Mouse (Mus musculus) liver, embryonic 13.5 days (tissue): ENCODE measurements around the gene Polh. TPM values are rescaled to one million over a fixed set of nuclear protein-coding genes. Genes with fewer than 3 reads are reported as not detected.

Experiments used
- ATAC-seq: fragments of 200-750 bp; cut with Nextera tagmentation; 2 replicates; pipeline ENCODE4 v1.8.0; 2017; ENCODE audit warnings: low read depth, mild to moderate bottlenecking, moderate number of reproducible peaks, moderate library complexity
- DNase-seq: peaks from one replicate; pipeline ENCODE4 v3.0.0; 2022
- H3K27ac ChIP-seq: fragments of 300-500 bp; sonication (generic); 2 replicates; pipeline ENCODE4 v1.5.1; 2015; ENCODE audit warnings: moderate library complexity, mild to moderate bottlenecking, inconsistent platforms
- H3K27me3 ChIP-seq: fragments of 300-500 bp; sonication (generic); 2 replicates; pipeline ENCODE4 v1.6.1; 2015; ENCODE audit warnings: mild to moderate bottlenecking, inconsistent platforms
- H3K36me3 ChIP-seq: fragments of 300-500 bp; sonication (generic); 2 replicates; pipeline ENCODE4 v1.6.1; 2015; ENCODE audit warnings: mild to moderate bottlenecking, inconsistent platforms
- H3K4me1 ChIP-seq: fragments of 300-500 bp; sonication (generic); replicated peaks from 2 replicates; pipeline ENCODE4 v1.6.1; 2015; ENCODE audit warnings: inconsistent platforms
- H3K4me2 ChIP-seq: fragments of 300-500 bp; sonication (generic); 2 replicates; pipeline ENCODE4 v1.6.1; 2015; ENCODE audit warnings: inconsistent platforms, mild to moderate bottlenecking, moderate library complexity
- H3K4me3 ChIP-seq: fragments of 300-500 bp; sonication (generic); replicated peaks from 2 replicates; pipeline ENCODE4 v1.5.1; 2015; ENCODE audit warnings: mild to moderate bottlenecking, inconsistent platforms
- H3K9ac ChIP-seq: fragments of 300-500 bp; sonication (generic); 2 replicates; pipeline ENCODE4 v1.6.1; 2015; ENCODE audit warnings: mild to moderate bottlenecking, inconsistent platforms
- H3K9me3 ChIP-seq: fragments of 300-500 bp; sonication (generic); replicated peaks from 2 replicates; pipeline ENCODE4 v1.6.1; 2016; ENCODE audit warnings: inconsistent platforms
- WGBS: fragments of 180-500 bp; shearing (Covaris S2); methylation state at CpG from one replicate; pipeline ENCODE4 v1.1.7; 2015; ENCODE audit not compliant: insufficient replicate concordance; 5-methylcytosine and 5-hydroxymethylcytosine counted together
- polyA plus RNA-seq: library from polyadenylated mRNA; unstranded; fragments of >200 nt; fragmentation: Nextera tagmentation; extraction: Ambion mirVana; gene quantifications from 2 replicates; pipeline ENCODE4 v1.2.1, GENCODE M21; 2015

Polh gene
- polyA plus RNA-seq, 1 experiment from 2014 or later = 19.0 TPM

GRCm38 (mm10) chr17:46159236-46159635, 43.2 kb downstream of the Polh start:
- H3K9ac ChIP-seq = peak overlapping the region; percentile 91

DNA sequence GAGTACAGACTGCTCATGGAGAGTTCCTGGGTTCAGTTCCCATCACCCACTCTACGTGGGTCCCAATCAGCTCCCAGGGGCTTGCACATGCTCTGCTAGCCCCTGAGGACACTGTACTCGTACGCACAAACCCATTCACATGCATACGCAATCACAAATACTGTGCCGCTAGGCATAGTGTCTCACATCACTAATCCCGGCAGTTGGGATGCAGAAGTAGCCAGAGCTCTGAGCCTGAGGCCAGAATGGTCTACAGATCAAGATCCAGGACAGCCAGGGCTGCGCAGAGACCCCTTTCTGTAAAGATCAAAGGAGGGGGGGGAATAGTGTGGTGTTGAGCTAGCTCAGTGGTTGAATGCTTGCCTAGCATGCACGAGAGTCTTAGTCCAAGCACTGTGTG, 45.3 kb downstream of the Polh start:
- Histone ChIP-seq H3K4me1 (peaks cover 66% of the 10 kb centered on the region), H3K27ac (peak overlapping the region; percentile 96), H3K4me2 (peak overlapping the region; percentile 61), H3K27me3 (no peaks in the 10 kb centered on the region), H3K9me3 (no peaks in the 10 kb centered on the region), H3K9ac (peak overlapping the region; percentile 56), H3K36me3 (peaks cover 10% of the 10 kb centered on the region), H3K4me3 (0 out of 2 replicates have a peak overlapping the region, but pooled peaks have one; percentile 3)
- no peak for DNase-seq
- no peak for ATAC-seq
- 91% methylated on average over 8 of the region's 8 CpGs for WGBS

More at GRCm38 (mm10) chr17:46159236-46159635, 43.2 kb downstream of the Polh start:
- peak overlapping the region; percentile 96 for H3K4me3 ChIP-seq
- peak overlapping the region; percentile 99 for H3K27ac ChIP-seq
- 13% methylated on average over 2 of the region's 2 CpGs for WGBS
- H3K36me3 ChIP-seq = peaks cover 27% of the 10 kb centered on the region
- H3K27me3 ChIP-seq = no peaks in the 10 kb centered on the region
- H3K4me2 ChIP-seq = peak overlapping the region; percentile 78
- DNase-seq (peak; percentile 81), ATAC-seq (peak; percentile 61)
- no peaks in the 10 kb centered on the region for H3K9me3 ChIP-seq
- peaks cover 67% of the 10 kb centered on the region for H3K4me1 ChIP-seq

GRCm38 (mm10) chr17:46156680-46157079, 45.8 kb downstream of the Polh start:
- peak overlapping the region; percentile 61 for H3K4me2 ChIP-seq
- no peaks in the 10 kb centered on the region for H3K27me3 ChIP-seq
- no peaks in the 10 kb centered on the region for H3K9me3 ChIP-seq
- peak overlapping the region; percentile 96 for H3K27ac ChIP-seq
- ATAC-seq (peak; percentile 73), DNase-seq (peak; percentile 80)
- H3K9ac ChIP-seq = peak overlapping the region; percentile 59
- H3K4me3 ChIP-seq = peak overlapping the region; percentile 37
- peaks cover 10% of the 10 kb centered on the region for H3K36me3 ChIP-seq
- WGBS = 43% methylated on average over 5 of the region's 5 CpGs
- peaks cover 66% of the 10 kb centered on the region for H3K4me1 ChIP-seq

DNA sequence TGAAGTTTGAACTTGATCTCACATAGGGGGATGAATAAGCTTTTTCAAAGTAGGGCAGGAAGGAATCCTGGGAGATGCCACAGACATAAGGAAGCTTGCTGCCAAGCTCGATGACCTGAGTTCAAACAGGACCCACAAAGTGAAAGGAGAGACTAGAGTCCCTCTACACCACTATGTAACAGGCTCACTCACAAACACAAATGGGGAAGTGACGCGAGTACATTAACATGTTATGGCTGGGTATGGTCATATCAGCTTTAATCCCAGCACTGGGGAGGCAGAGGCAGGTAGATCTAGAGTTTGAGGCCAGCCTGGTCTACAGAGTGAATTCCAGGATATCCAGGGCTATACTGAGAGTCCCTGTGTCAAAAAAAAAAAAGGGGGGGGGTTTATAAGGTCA, 48.1 kb downstream of the Polh start:
- no peak for ATAC-seq
- 77% methylated on average over 3 of the region's 3 CpGs for WGBS
- Histone ChIP-seq H3K27ac (peak overlapping the region; percentile 70), H3K36me3 (peaks cover 23% of the 10 kb centered on the region), H3K27me3 (no peaks in the 10 kb centered on the region), H3K9ac (no peak overlapping the region), H3K4me1 (peaks cover 71% of the 10 kb centered on the region), H3K4me2 (0 out of 2 replicates have a peak overlapping the region, but pooled peaks have one; percentile 88), H3K9me3 (no peaks in the 10 kb centered on the region), H3K4me3 (no peak overlapping the region)
- DNase-seq = no peak

DNA sequence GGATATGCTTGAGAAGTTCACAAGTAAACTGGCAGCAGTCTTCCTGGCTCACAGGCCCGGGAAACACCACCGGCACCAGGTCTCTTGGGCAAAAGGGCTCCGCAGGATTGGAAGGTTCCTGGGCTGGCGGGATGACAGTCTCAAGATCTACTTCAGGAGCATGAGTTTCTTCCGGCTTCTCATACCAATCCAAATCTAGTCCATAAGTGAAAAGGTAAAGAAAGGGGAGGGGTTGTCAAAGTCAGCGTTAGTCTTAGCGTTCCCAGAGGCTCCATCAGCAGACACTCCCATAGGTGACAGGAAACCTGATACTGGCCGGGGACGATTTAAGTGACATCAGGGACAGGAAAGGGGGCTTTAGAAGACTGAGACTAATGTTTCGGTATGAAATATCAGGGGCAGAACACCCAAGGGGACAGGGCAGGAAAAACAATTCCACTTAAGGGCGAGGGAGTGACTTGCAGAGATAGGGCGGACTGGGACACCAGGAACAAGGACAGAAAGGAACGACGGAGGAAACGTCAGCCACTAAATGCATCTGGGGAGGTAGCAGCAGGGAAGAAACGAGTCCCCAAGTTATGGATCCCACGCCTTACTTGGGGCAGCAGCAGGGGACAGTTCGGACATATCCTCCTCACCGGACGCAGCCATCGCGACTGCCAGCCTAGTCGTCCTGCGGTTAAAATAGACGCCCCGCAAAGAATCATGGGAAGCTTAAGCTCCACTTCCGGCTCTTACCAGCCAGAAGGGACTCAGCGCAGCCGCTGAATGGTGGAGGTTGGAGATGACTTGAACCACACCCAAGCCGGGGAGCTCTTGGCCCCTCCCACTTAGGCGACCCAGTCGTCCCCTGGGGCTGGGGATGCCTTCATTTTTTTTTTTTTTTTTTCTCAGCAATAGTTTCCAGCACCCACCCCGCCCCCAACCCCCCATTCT, 49.3 kb downstream of the Polh start, which contains the start of gene Mad2l1bp:
Gene Mad2l1bp (minus strand): TSS at position 707 of the 936 bp plus-strand sequence.
- DNase-seq = peak; percentile 88
- 4% methylated on average over 33 of the region's 33 CpGs for WGBS
- peaks cover 70% of the 10 kb centered on the region for H3K4me1 ChIP-seq

DNA sequence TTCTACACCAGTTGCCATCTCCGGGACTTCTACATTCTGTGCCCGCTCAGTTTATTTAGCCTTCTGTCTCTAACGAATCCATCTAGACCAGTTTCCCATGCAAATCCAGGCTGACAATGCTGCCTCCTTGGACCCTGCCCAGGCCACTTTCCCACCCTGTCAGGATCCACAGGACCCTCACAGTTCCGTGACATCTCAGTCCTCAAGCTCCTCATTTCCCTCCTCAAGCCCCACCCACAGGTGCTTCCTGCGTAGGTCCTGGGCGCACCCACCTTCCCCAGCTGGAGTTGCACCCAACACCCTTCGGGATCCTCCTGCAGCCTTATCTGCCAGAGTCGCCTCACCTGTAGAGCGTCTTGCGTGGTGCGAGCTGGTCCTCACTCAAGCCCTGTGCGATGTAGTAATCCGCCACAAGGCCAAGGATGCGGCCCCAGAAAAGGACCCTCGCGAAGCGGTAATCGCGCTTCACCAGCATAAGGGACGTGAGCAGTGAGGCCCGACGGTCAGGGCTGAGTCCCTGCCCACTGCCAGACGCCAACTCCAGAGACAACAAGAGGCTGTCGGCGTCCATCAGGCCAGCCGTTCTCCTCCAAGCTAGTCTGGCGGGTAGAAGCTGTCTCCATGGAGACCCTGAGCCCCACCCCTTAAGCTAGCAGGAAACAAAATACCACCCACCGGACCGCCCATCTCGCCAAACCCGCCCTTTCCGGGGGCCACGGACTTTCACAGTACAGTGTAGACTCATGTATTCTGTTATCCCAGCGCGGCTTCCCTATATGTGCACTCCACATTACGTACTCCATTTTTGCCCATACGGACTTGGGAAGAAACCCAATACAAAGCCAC, 58.6 kb downstream of the Polh start, which contains the start of gene Rsph9:
Gene Rsph9 (minus strand): TSS at position 639 of the 846 bp plus-strand sequence.
- Histone ChIP-seq H3K27me3 (no peaks in the 10 kb centered on the region), H3K27ac (peak within 1 kb of the TSS; percentile 76), H3K9me3 (no peaks in the 10 kb centered on the region), H3K4me2 (peak within 1 kb of the TSS; percentile 76), H3K9ac (peak within 1 kb of the TSS; percentile 61), H3K4me1 (peaks cover 50% of the 10 kb centered on the region), H3K36me3 (peaks cover 40% of the 10 kb centered on the region), H3K4me3 (peak within 1 kb of the TSS; percentile 55)
- WGBS = 7% methylated on average over 37 of the region's 37 CpGs
- DNase-seq (peak; percentile 87), ATAC-seq (peak; percentile 94)

More for the DNA sequence above, 49.3 kb downstream of the Polh start, which contains the start of gene Mad2l1bp:
- Histone ChIP-seq H3K4me2 (peak within 1 kb of the TSS; percentile 88), H3K9ac (peak within 1 kb of the TSS; percentile 91), H3K36me3 (peaks cover 36% of the 10 kb centered on the region), H3K27me3 (no peaks in the 10 kb centered on the region), H3K4me3 (peak within 1 kb of the TSS; percentile 86), H3K9me3 (no peaks in the 10 kb centered on the region), H3K27ac (peak within 1 kb of the TSS; percentile 88)
- peak; percentile 81 for ATAC-seq

- H3K9ac ChIP-seq = no peak overlapping the region
- ATAC-seq = no peak
- no peak for DNase-seq
- H3K4me2 ChIP-seq = no peak overlapping the region
- no peak overlapping the region for H3K27ac ChIP-seq
- peaks cover 31% of the 10 kb centered on the region for H3K4me1 ChIP-seq
- H3K4me3 ChIP-seq = no peak overlapping the region
- 0 out of 2 replicates have a peak, but pooled peaks cover 2% of the 10 kb centered on the region for H3K36me3 ChIP-seq
- peaks cover 5% of the 10 kb centered on the region; the same call in 1 of the 2 replicates for H3K27me3 ChIP-seq
- H3K9me3 ChIP-seq = no peaks in the 10 kb centered on the region
- WGBS = 69% methylated on average over 3 of the region's 3 CpGs
Observed at GRCm38 (mm10) chr17:46139872-46140271, 62.6 kb downstream of the Polh start.

- ATAC-seq (peak; percentile 54; the same call in 1 of the 2 replicates), DNase-seq (peak; percentile 49)
- Histone ChIP-seq H3K27me3 (peaks cover 5% of the 10 kb centered on the region; the same call in 1 of the 2 replicates), H3K4me1 (peaks cover 19% of the 10 kb centered on the region), H3K4me2 (peak overlapping the region; percentile 17; the same call in 1 of the 2 replicates), H3K4me3 (no peak overlapping the region), H3K36me3 (no peaks in the 10 kb centered on the region), H3K27ac (peak overlapping the region; percentile 63), H3K9me3 (no peaks in the 10 kb centered on the region), H3K9ac (peak overlapping the region; percentile 15; the same call in 1 of the 2 replicates)
- WGBS = 33% methylated on average over 8 of the region's 8 CpGs
Observed at GRCm38 (mm10) chr17:46138563-46139236, 63.7 kb downstream of the Polh start.

- 29% methylated on average over 8 of the region's 8 CpGs for WGBS
- ATAC-seq (peak; percentile 40; the same call in 1 of the 2 replicates), DNase-seq (no peak)
- Histone ChIP-seq H3K4me2 (no peak overlapping the region), H3K9me3 (no peaks in the 10 kb centered on the region), H3K4me1 (peaks cover 13% of the 10 kb centered on the region), H3K27me3 (peaks cover 8% of the 10 kb centered on the region; the same call in 1 of the 2 replicates), H3K4me3 (no peak overlapping the region), H3K27ac (no peak overlapping the region), H3K9ac (no peak overlapping the region), H3K36me3 (peaks cover 18% of the 10 kb centered on the region)
Observed at GRCm38 (mm10) chr17:46132862-46133261, 69.6 kb downstream of the Polh start.

DNA sequence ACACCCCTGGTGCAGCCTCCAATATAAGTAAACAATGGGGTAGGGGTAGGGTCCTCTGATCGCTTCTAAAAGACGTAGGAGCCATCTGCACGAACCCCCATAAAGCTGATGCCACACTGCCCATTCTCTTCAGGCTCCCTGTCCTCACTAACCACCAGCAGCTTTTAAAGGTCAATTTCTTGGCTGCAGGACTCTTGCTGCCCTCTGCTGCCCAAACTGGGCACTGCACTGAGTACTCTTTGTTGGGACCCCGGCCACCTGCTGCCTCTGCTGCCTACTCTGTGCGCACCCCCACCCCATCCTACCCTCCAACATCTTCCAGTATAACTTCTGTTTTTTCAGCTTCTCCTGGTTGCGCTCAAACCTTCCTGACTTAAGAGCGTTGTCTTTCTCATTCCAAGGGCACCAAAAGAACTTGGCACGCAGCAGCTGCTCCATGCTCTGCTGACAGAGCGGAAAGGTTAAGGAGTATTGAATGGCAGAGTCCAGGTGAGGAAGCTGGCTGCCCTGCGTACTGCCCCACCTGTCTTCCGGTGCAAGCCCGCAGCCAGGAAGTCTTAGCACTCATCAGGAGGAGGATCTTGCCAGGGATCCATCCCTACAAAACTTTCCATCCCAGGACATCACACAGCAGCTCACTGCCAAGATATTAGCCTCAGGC, 70.3 kb downstream of the Polh start:
- ATAC-seq (no peak), DNase-seq (peak; percentile 49)
- no peak overlapping the region for H3K4me3 ChIP-seq
- peaks cover 23% of the 10 kb centered on the region for H3K36me3 ChIP-seq
- H3K4me2 ChIP-seq = no peak overlapping the region
- H3K9ac ChIP-seq = no peak overlapping the region
- H3K4me1 ChIP-seq = peaks cover 13% of the 10 kb centered on the region; the same call in 1 of the 2 replicates
- WGBS = 15% methylated on average over 12 of the region's 12 CpGs
- H3K27ac ChIP-seq = no peak overlapping the region
- H3K9me3 ChIP-seq = no peaks in the 10 kb centered on the region
- H3K27me3 ChIP-seq = peaks cover 8% of the 10 kb centered on the region; the same call in 1 of the 2 replicates
